Mouse (Mus musculus) ovary, postnatal 14 days (tissue): ENCODE measurements around the gene Gm32687.
"Not testable (repeated sequence)": the region's sequence is repeated elsewhere in the genome, so short reads cannot be mapped to it uniquely, and the experiment has no call there.

Experiments
- DNase-seq: peaks from one replicate; pipeline ENCODE4 v3.0.0; 2022; ENCODE audit warnings: low spot score

Gene Gm32687

DNA sequence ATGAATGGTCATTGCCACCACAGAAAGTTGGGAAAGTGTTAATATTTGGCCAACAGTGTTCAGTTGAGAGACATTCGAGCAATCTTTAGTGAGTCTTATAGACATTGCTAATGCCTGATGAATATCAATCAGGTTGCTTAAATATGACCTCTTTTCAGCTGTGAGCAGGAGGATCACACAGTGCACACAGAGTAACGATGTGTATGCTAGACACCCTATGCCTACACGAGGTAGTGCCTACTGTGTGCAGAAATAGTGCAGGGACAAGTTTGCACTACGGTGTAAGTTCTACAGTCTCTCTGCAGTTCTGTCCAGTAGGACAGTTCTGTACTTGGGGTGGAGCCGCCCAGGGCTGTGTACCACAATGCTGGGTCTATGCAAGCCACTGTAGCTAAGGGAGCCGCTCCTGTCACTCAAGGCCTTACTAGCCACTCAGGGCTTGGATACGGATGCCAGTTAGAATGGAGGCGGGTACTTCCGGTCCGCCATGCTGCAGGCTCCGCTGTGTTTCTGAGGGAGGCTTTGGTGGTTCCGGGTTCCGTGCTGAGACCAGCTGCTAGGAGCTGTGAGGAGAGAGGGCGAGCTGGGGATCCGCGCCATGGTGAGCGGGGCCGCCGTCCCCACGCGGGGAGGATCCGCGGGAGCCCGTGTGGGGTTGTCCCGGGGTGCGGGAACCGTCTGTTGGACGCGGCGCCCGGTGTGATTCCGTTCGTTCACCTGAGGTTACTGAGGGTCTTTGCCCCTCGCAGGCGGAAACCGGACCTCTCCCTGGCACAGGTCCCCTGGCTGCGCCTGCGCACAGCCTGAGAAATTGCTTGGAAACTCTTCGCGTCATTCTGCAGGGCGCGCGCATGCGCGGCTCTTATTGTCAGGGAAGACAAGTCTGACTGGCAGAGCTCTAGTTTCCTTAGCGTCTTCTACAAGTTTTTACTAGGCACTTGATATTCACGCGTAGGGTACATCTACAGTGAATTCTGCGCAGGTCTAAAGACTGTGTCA lies at the start of gene Gm32687:
Gene Gm32687, plus strand, starts transcription at position 526 of the 999 bp plus-strand sequence.
- DNase-seq = not testable (repeated sequence)

- DNase-seq = not testable (repeated sequence)
Observed at GRCm38 (mm10) chr10:81846219-81846618, 17.5 kb upstream of the Gm32687 start.

DNA sequence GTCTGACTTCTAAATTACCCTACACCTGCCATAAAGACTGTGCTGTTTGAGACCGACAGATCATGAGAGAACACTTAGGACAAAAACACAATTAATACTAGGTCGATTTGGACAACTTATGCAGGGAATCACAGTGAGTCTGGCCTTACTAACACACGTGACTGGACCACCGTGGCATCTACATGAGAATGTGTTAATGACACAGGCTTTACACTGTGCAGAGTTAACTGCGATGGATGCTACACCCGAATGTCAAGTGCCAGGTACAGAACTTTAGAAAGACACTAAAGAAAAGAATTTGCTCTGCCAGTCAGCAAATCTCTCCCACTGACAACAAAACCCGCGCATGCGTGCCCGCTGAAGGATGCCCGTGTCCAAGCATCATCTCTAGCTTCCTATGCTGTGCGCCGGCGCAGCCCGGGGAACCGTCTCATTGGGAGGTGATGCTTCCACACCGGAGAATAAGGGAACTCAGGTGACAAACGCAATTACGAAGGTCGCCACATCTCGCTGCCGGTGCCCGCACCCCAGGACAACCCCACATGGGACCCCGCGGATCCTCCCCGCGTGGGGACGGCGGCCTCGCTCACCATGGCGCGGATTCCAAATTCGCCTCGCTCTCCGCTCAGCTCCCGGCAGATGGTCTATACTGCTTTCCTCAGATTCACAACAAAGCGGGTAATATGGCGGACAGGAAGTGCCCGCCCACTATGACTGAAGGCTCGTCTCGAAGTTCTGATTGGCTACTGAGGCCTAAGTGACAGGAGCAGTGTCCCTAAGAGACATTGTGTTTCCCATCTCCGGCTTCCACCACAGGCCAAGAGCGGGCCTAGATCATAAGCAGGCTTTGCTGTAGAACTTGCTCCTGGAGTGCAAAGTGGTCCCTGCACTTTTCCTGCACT lies 66.4 kb downstream of the Gm32687 start, which contains the start of gene Zfp781:
Gene Zfp781, minus strand, starts transcription at position 639 of the 902 bp plus-strand sequence.
- DNase-seq = not testable (repeated sequence)
